Mouse (Mus musculus) hindbrain, embryonic 14.5 days (tissue): ENCODE measurements around the gene Smurf1. TPM values are rescaled to one million over a fixed set of nuclear protein-coding genes. Genes with fewer than 3 reads are reported as not detected.

Experiments
- ATAC-seq: fragments of 200-750 bp; cut with Nextera tagmentation; 2 replicates; pipeline ENCODE4 v1.8.0; 2017; ENCODE audit warnings: moderate number of reproducible peaks, mild to moderate bottlenecking, moderate TSS enrichment, moderate library complexity; ENCODE audit not compliant: low FRiP score
- DNase-seq: peaks from one replicate; pipeline ENCODE4 v3.0.0-alpha.2; 2015; ENCODE audit warnings: low spot score
- H3K27ac ChIP-seq: fragments of 300-500 bp; sonication (generic); 2 replicates; pipeline ENCODE4 v1.5.1; 2014; ENCODE audit warnings: mild to moderate bottlenecking, moderate library complexity
- H3K27me3 ChIP-seq: fragments of 300-500 bp; sonication (generic); 2 replicates; pipeline ENCODE4 v1.6.1; 2014; ENCODE audit warnings: mild to moderate bottlenecking, low read length, mixed read lengths; ENCODE audit not compliant: control insufficient read depth, insufficient read depth
- H3K36me3 ChIP-seq: fragments of 300-500 bp; sonication (generic); replicated peaks from 2 replicates; pipeline ENCODE4 v1.6.1; 2014; ENCODE audit not compliant: control insufficient read depth, insufficient read depth
- H3K4me1 ChIP-seq: fragments of 300-500 bp; sonication (generic); replicated peaks from 2 replicates; pipeline ENCODE4 v1.6.1; 2014; ENCODE audit warnings: antibody characterized with exemption, low read length, mixed read lengths; ENCODE audit not compliant: control insufficient read depth, insufficient read depth
- H3K4me2 ChIP-seq: fragments of 300-500 bp; sonication (generic); replicated peaks from 2 replicates; pipeline ENCODE4 v1.6.1; 2014; ENCODE audit warnings: mild to moderate bottlenecking, moderate library complexity
- H3K4me3 ChIP-seq: fragments of 300-500 bp; sonication (generic); replicated peaks from 2 replicates; pipeline ENCODE4 v1.5.1; 2014; ENCODE audit warnings: mild to moderate bottlenecking, low read length
- H3K9ac ChIP-seq: fragments of 300-500 bp; sonication (generic); 2 replicates; pipeline ENCODE4 v1.6.1; 2014
- H3K9me3 ChIP-seq: fragments of 300-500 bp; sonication (generic); 2 replicates; pipeline ENCODE4 v1.6.1; 2016; ENCODE audit warnings: low read length; ENCODE audit not compliant: control insufficient read depth
- WGBS: fragments of 180-500 bp; shearing (Covaris S2); extraction: QIAGEN DNeasy Blood & Tissue Kit; methylation state at CpG from one replicate; pipeline ENCODE4 v1.1.7; 2014; 5-methylcytosine and 5-hydroxymethylcytosine counted together
- polyA plus RNA-seq: library from polyadenylated mRNA; unstranded; fragments of >200 nt; fragmentation: Nextera tagmentation; extraction: Ambion mirVana; gene quantifications from 2 replicates; pipeline ENCODE4 v1.2.1, GENCODE M21; 2014

Gene Smurf1
- polyA plus RNA-seq, 1 experiment from 2014 or later: 43.6 TPM

DNA sequence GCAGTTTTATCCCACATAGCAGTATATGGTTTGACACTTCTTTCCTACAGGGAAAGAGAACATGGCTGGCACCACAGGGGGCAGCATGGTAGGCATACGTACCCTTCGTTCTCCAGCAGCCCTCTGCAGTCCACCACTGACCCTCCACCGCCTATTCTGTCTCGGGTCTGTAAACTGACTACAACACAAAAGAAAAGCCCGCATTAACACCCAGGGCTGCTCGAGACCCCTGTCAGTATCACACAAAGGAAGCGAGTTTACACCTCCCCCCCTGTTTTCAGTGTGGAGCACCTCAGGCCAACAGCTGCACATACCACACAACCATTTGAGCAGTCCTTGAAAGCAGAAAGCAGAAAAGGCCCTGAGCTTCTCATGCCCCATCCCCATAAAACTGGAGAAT lies 67.8 kb downstream of the Smurf1 start:
- no peaks in the 10 kb centered on the region; the same call in 1 of the 2 replicates for H3K4me1 ChIP-seq
- H3K27me3 ChIP-seq: no peaks in the 10 kb centered on the region
- H3K4me2 ChIP-seq: no peak overlapping the region
- no peaks in the 10 kb centered on the region for H3K9me3 ChIP-seq
- no peak for ATAC-seq
- H3K36me3 ChIP-seq: peaks cover 71% of the 10 kb centered on the region
- 17% methylated on average over 7 of the region's 7 CpGs for WGBS
- no peak overlapping the region for H3K9ac ChIP-seq
- no peak overlapping the region for H3K27ac ChIP-seq
- H3K4me3 ChIP-seq: no peak overlapping the region
- DNase-seq: no peak

GRCm38 (mm10) chr5:144891276-144891675 lies 74.4 kb downstream of the Smurf1 start:
- no peak overlapping the region for H3K4me2 ChIP-seq

GRCm38 (mm10) chr5:144885968-144886650 lies 79.5 kb downstream of the Smurf1 start:
- Histone ChIP-seq H3K4me3 (no peak overlapping the region), H3K4me1 (no peaks in the 10 kb centered on the region), H3K9me3 (no peaks in the 10 kb centered on the region), H3K27ac (no peak overlapping the region), H3K36me3 (peaks cover 98% of the 10 kb centered on the region), H3K27me3 (no peaks in the 10 kb centered on the region), H3K4me2 (no peak overlapping the region), H3K9ac (no peak overlapping the region)
- DNase-seq (no peak), ATAC-seq (no peak)
- WGBS: 93% methylated on average over 9 of the region's 9 CpGs

More at GRCm38 (mm10) chr5:144891276-144891675, 74.4 kb downstream of the Smurf1 start:
- no peaks in the 10 kb centered on the region for H3K9me3 ChIP-seq
- H3K36me3 ChIP-seq: peaks cover 93% of the 10 kb centered on the region
- no peak overlapping the region for H3K4me3 ChIP-seq
- no peak for DNase-seq
- H3K27ac ChIP-seq: no peak overlapping the region
- 89% methylated on average over 11 of the region's 11 CpGs for WGBS
- no peaks in the 10 kb centered on the region for H3K27me3 ChIP-seq
- ATAC-seq: no peak
- H3K4me1 ChIP-seq: no peaks in the 10 kb centered on the region
- no peak overlapping the region for H3K9ac ChIP-seq

DNA sequence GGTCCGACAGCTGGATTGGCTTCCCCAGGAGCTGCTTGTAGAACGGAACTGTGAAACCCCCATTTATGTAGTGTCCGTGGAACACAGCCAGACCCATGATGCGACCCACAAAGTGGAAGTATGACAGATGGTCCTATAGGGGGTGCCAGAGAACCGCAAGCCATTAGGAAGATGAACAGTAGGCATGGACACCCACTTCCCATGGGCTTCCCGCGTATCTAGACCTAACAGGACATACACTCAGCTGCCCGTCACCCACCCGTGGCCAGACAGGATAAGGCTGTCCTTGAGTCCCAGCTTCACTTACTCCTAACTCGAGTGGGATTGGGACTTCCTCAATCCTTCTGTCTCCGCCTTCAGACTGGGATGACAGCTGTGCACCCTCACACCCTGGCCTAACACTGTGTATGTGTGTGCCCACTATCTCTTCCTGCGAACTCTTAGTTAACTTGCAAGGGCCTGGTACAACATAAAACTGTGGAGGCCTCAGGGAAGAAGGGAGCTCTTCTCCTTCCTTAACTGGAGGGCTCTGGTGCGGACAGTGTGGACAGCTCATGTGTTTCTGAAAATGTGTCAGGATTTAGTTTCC lies 80.9 kb downstream of the Smurf1 start:
- DNase-seq (no peak), ATAC-seq (no peak)
- no peak overlapping the region for H3K9ac ChIP-seq
- H3K36me3 ChIP-seq: peaks cover 98% of the 10 kb centered on the region
- H3K4me1 ChIP-seq: no peaks in the 10 kb centered on the region
- 84% methylated on average over 13 of the region's 13 CpGs for WGBS
- H3K4me3 ChIP-seq: no peak overlapping the region
- H3K27me3 ChIP-seq: no peaks in the 10 kb centered on the region
- no peaks in the 10 kb centered on the region for H3K9me3 ChIP-seq
- H3K27ac ChIP-seq: no peak overlapping the region
- no peak overlapping the region for H3K4me2 ChIP-seq

DNA sequence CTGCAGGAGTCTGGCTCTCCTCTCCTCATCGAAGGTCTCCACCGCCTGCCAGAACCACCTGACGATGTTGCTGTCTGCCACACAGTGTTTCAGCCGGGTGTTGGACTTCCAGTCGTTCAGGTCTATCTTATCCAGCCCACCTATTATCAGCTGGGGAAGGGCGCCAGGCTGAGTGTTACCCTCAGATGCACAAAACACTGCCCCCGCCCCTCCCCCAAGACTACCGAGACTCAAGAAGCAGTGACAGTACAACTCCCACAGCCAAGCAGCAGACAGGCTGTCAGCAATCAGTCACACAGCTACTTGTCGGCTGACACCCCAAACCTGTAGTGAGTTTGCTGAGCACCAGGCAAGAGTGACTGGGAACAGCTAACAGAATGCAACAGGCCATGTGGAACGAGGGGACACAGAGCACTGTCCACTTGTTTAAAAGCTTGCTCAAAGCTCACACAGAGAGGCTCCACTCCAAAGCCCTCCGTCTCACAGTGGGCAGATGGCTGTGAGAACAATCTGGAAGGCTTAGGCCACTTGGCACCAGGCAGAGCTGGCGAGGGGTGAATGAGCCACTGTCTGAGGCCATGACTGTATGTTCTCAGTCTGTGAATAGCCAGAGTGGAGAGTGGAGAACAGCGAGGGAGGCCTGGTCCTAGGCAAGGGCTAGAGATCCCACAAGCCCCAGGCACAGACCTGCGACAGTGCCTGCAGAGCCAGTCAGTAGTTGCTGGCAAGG lies 83.8 kb downstream of the Smurf1 start:
- Histone ChIP-seq H3K4me1 (no peaks in the 10 kb centered on the region), H3K36me3 (peaks cover 98% of the 10 kb centered on the region), H3K27ac (no peak overlapping the region), H3K9me3 (no peaks in the 10 kb centered on the region), H3K4me2 (no peak overlapping the region), H3K27me3 (no peaks in the 10 kb centered on the region), H3K4me3 (no peak overlapping the region), H3K9ac (no peak overlapping the region)
- DNase-seq: no peak
- ATAC-seq: no peak
- WGBS: 87% methylated on average over 14 of the region's 14 CpGs

GRCm38 (mm10) chr5:144877021-144877420 lies 88.6 kb downstream of the Smurf1 start:
- Histone ChIP-seq H3K9me3 (no peaks in the 10 kb centered on the region), H3K4me1 (no peaks in the 10 kb centered on the region), H3K36me3 (peaks cover 54% of the 10 kb centered on the region), H3K4me3 (no peak overlapping the region), H3K9ac (no peak overlapping the region), H3K4me2 (no peak overlapping the region), H3K27ac (no peak overlapping the region), H3K27me3 (no peaks in the 10 kb centered on the region)
- 90% methylated on average over 15 of the region's 15 CpGs for WGBS
- DNase-seq (no peak), ATAC-seq (no peak)

DNA sequence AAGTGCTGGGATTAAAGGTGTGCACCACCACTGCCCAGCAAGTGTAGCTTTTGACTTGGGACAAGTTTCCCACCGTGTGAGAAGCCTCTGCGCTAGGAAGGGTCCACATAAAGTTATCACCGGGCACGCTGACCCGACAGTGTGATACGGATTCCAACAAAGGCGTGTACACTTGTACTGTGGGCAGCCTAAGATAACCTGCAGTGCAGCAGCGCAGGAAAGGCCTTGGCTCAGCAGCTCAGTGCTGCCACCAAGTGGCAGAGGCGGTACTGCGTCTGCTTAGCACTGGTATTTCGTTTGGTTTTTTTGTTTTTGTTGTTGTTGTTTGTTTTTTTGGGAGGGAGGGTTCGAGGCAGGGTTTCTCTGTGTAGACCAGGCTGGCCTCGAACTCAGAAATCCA lies 89.8 kb downstream of the Smurf1 start:
- no peaks in the 10 kb centered on the region for H3K27me3 ChIP-seq
- no peak overlapping the region for H3K4me2 ChIP-seq
- H3K9ac ChIP-seq: no peak overlapping the region
- DNase-seq (peak; percentile 85), ATAC-seq (peak; percentile 56)
- WGBS: 13% methylated on average over 13 of the region's 13 CpGs
- H3K36me3 ChIP-seq: peaks cover 43% of the 10 kb centered on the region
- H3K27ac ChIP-seq: no peak overlapping the region
- no peaks in the 10 kb centered on the region for H3K9me3 ChIP-seq
- H3K4me3 ChIP-seq: no peak overlapping the region
- H3K4me1 ChIP-seq: no peaks in the 10 kb centered on the region

DNA sequence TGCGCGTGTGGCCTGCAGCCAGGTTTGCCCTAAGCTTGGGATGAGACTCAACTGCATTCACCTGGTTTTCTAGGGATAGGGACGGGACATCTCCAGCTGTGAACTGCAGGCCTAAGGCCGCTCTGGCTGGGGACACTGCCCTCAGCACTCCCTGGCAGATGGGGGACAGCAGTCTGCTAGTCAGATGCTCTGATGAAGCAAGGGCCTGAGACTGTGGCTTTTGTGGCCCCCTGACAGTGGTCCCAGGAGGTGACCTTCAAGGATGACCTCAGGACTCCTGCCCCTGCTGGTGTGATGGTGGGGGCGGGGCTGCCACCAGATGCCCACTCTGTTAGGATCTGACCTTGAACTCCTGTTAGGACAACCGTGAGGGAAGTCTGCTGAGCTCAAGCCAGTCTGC lies 90.4 kb downstream of the Smurf1 start:
- no peaks in the 10 kb centered on the region for H3K9me3 ChIP-seq
- peaks cover 37% of the 10 kb centered on the region for H3K36me3 ChIP-seq
- no peaks in the 10 kb centered on the region for H3K27me3 ChIP-seq
- H3K9ac ChIP-seq: no peak overlapping the region
- DNase-seq (no peak), ATAC-seq (no peak)
- 81% methylated on average over 6 of the region's 6 CpGs for WGBS
- H3K27ac ChIP-seq: no peak overlapping the region
- H3K4me2 ChIP-seq: no peak overlapping the region
- H3K4me1 ChIP-seq: no peaks in the 10 kb centered on the region
- no peak overlapping the region for H3K4me3 ChIP-seq

- 79% methylated on average over 3 of the region's 3 CpGs for WGBS
- no peak for DNase-seq
- ATAC-seq: no peak
Measured at GRCm38 (mm10) chr5:144872867-144873266, 92.8 kb downstream of the Smurf1 start.

More at GRCm38 (mm10) chr5:144872867-144873266, 92.8 kb downstream of the Smurf1 start:
- Histone ChIP-seq H3K4me2 (no peak overlapping the region), H3K4me1 (no peaks in the 10 kb centered on the region), H3K36me3 (peaks cover 13% of the 10 kb centered on the region), H3K9ac (no peak overlapping the region), H3K27me3 (no peaks in the 10 kb centered on the region), H3K9me3 (no peaks in the 10 kb centered on the region), H3K4me3 (no peak overlapping the region), H3K27ac (no peak overlapping the region)
